ENCODE assay signal across 10 mouse cellular contexts in the genomic region with DNA sequence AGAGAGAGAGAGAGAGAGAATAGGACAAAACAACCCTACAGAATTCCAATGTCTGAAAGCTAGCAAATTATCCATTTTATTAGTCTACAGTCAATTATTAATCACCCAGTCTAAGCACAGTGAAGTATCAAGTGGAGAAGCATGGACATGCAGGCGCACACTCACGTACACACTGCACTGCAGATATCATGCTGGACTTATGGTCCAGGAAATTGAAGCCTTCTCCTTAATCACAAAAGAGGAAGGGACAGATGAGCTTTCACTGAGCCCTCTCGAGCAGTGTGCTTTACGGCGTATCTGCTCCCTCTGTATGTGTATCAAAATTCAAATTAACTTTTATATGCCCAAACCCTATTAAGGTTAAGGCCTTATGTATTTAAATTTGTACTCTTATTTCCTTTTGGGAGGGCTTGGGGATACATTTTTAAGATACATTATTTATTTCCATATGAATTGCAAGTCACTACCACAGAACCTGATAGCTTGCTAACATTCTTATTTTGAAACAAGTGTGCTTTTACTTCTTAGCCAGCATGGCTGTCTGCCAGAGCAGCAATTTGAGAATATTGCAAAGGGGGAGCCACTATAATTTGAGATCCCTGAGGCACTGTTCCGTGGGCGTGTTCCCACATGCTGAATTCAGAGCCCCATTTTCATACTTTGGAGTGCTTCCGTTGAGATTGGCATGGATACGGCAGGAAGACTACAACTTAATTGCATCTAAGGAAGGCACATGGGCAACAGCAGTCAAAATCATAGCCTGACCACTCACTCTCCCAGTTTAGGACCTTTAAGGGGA.
DNase-seq lines count a peak whose midpoint lies in the region; ATAC-seq and TF ChIP-seq lines count a peak whose summit lies in the region.
"Had no signal": no experiment of that assay in that cellular context is flagged by ENCODE, and none has a peak within 500 bp of the region (broad histone marks: within the 10 kb centered on the region; RNA-seq: fewer than 3 reads in every experiment).

No protein-coding gene starts in this region.

- H3K9me3 ChIP-seq in embryonic facial prominence, embryonic 11.5 days (replicated peaks; ENCODE audit: control insufficient read depth, low read length), result no peaks in the 10 kb centered on the region
- H3K9me3 ChIP-seq in embryonic facial prominence, embryonic 10.5 days, result no peaks in the 10 kb centered on the region
- no peaks in the 10 kb centered on the region for H3K9me3 ChIP-seq in hindbrain, postnatal 0 days (ENCODE audit: low read length)
- no peaks in the 10 kb centered on the region for H3K9me3 ChIP-seq in midbrain, embryonic 11.5 days (ENCODE audit: control insufficient read depth, low read length)
- H3K9me3 ChIP-seq in hindbrain, embryonic 16.5 days (ENCODE audit: control insufficient read depth, low read length), result no peaks in the 10 kb centered on the region

- peak; percentile 45 for DNase-seq in embryonic facial prominence, embryonic 11.5 days (ENCODE audit: low spot score)
- DNase-seq in embryonic facial prominence, embryonic 10.5 days (ENCODE audit: low spot score), result no peak
- DNase-seq in kidney, postnatal 4 days, result peak; percentile 17 to 22
- peak; percentile 7 for DNase-seq in neural tube, embryonic 10.5 days (ENCODE audit: extremely low spot score, low spot score)
- no peak for DNase-seq in hindbrain, postnatal 0 days (ENCODE audit: low spot score)
- no peak for DNase-seq in midbrain, embryonic 11.5 days (ENCODE audit: low spot score, missing footprints)
- DNase-seq: lung, postnatal 36 days had no signal

- WGBS in embryonic facial prominence, embryonic 11.5 days, result 63% methylated on average over 9 of the region's 9 CpGs
- 80% methylated on average over 9 of the region's 9 CpGs for WGBS in embryonic facial prominence, embryonic 10.5 days
- 69% methylated on average over 9 of the region's 9 CpGs for WGBS in hindbrain, postnatal 0 days
- WGBS in midbrain, embryonic 11.5 days, result 93% methylated on average over 9 of the region's 9 CpGs
- WGBS in hindbrain, embryonic 16.5 days, result 62% methylated on average over 9 of the region's 9 CpGs

- no peak overlapping the region for H3K9ac ChIP-seq in embryonic facial prominence, embryonic 11.5 days (replicated peaks; ENCODE audit: low read length)
- no peak overlapping the region for H3K9ac ChIP-seq in hindbrain, postnatal 0 days (replicated peaks; ENCODE audit: low read length)
- no peak overlapping the region for H3K9ac ChIP-seq in midbrain, embryonic 11.5 days (ENCODE audit: low read length)
- no peak overlapping the region for H3K9ac ChIP-seq in hindbrain, embryonic 16.5 days (ENCODE audit: low read depth, low read length)

- ATAC-seq in embryonic facial prominence, embryonic 11.5 days (replicated peaks; ENCODE audit: insufficient number of reproducible peaks, low FRiP score, low TSS enrichment, low read depth), result no peak
- ATAC-seq in frontal cortex, adult (ENCODE audit: low TSS enrichment), result peak; percentile 93
- no peak for ATAC-seq in hindbrain, postnatal 0 days
- no peak for ATAC-seq in midbrain, embryonic 11.5 days (ENCODE audit: low FRiP score)
- no peak; the same call in 1 of the 2 replicates for ATAC-seq in hindbrain, embryonic 16.5 days

- no peak overlapping the region for H3K27ac ChIP-seq in embryonic facial prominence, embryonic 11.5 days (replicated peaks; ENCODE audit: low read depth, low read length)
- H3K27ac ChIP-seq in embryonic facial prominence, embryonic 10.5 days (replicated peaks), result no peak overlapping the region
- no peak overlapping the region for H3K27ac ChIP-seq in hindbrain, postnatal 0 days
- no peak overlapping the region for H3K27ac ChIP-seq in midbrain, embryonic 11.5 days (ENCODE audit: low read depth, low read length)
- no peak overlapping the region for H3K27ac ChIP-seq in hindbrain, embryonic 16.5 days (ENCODE audit: low read depth, low read length)

- H3K4me3 ChIP-seq in embryonic facial prominence, embryonic 11.5 days (ENCODE audit: low read depth, low read length), result no peak overlapping the region
- no peak overlapping the region for H3K4me3 ChIP-seq in embryonic facial prominence, embryonic 10.5 days
- no peak overlapping the region for H3K4me3 ChIP-seq in hindbrain, postnatal 0 days (ENCODE audit: low read length)
- no peak overlapping the region for H3K4me3 ChIP-seq in midbrain, embryonic 11.5 days (ENCODE audit: low read depth, low read length)
- H3K4me3 ChIP-seq in hindbrain, embryonic 16.5 days (ENCODE audit: low read length), result no peak overlapping the region
- H3K4me3 ChIP-seq: erythroblast, embryonic 14.5 days had no signal

- no peaks in the 10 kb centered on the region for H3K27me3 ChIP-seq in embryonic facial prominence, embryonic 11.5 days (ENCODE audit: control insufficient read depth, insufficient read depth, low read length)
- no peaks in the 10 kb centered on the region for H3K27me3 ChIP-seq in embryonic facial prominence, embryonic 10.5 days (replicated peaks; ENCODE audit: low read depth, poor library complexity, severe bottlenecking)
- H3K27me3 ChIP-seq in hindbrain, postnatal 0 days (ENCODE audit: insufficient read depth, low read length), result no peaks in the 10 kb centered on the region
- H3K27me3 ChIP-seq in midbrain, embryonic 11.5 days (ENCODE audit: control insufficient read depth, insufficient read depth, low read length), result no peaks in the 10 kb centered on the region
- no peaks in the 10 kb centered on the region for H3K27me3 ChIP-seq in hindbrain, embryonic 16.5 days (replicated peaks; ENCODE audit: control insufficient read depth, insufficient read depth, low read length)

- TF ChIP-seq CTCF in hindbrain, postnatal 0 days (IDR thresholded peaks at IDR 0.05; ENCODE audit: low read depth), result no peak

- H3K4me1 ChIP-seq in embryonic facial prominence, embryonic 11.5 days (ENCODE audit: control insufficient read depth, insufficient read depth, low read length), result no peaks in the 10 kb centered on the region
- peaks cover 6% of the 10 kb centered on the region for H3K4me1 ChIP-seq in embryonic facial prominence, embryonic 10.5 days
- H3K4me1 ChIP-seq in hindbrain, postnatal 0 days (ENCODE audit: insufficient read depth, low read length), result no peaks in the 10 kb centered on the region
- no peaks in the 10 kb centered on the region for H3K4me1 ChIP-seq in midbrain, embryonic 11.5 days (ENCODE audit: control insufficient read depth, insufficient read depth, low read length)
- H3K4me1 ChIP-seq in hindbrain, embryonic 16.5 days (ENCODE audit: control insufficient read depth, insufficient read depth, low read depth, low read length), result no peaks in the 10 kb centered on the region

- no peaks in the 10 kb centered on the region for H3K36me3 ChIP-seq in embryonic facial prominence, embryonic 11.5 days (replicated peaks; ENCODE audit: control insufficient read depth, insufficient read depth, low read depth, low read length)
- H3K36me3 ChIP-seq in embryonic facial prominence, embryonic 10.5 days (replicated peaks), result no peaks in the 10 kb centered on the region
- H3K36me3 ChIP-seq in hindbrain, postnatal 0 days (ENCODE audit: insufficient read depth, low read length), result no peaks in the 10 kb centered on the region
- no peaks in the 10 kb centered on the region for H3K36me3 ChIP-seq in midbrain, embryonic 11.5 days (ENCODE audit: control insufficient read depth, insufficient read depth, low read length)
- no peaks in the 10 kb centered on the region for H3K36me3 ChIP-seq in hindbrain, embryonic 16.5 days (ENCODE audit: control insufficient read depth, insufficient read depth, low read length)

- no peak overlapping the region for H3K4me2 ChIP-seq in embryonic facial prominence, embryonic 11.5 days (ENCODE audit: low read depth, low read length)
- H3K4me2 ChIP-seq in hindbrain, postnatal 0 days (ENCODE audit: low read depth, low read length), result no peak overlapping the region
- no peak overlapping the region for H3K4me2 ChIP-seq in midbrain, embryonic 11.5 days
- no peak overlapping the region for H3K4me2 ChIP-seq in hindbrain, embryonic 16.5 days (ENCODE audit: low read length)

Comparison
In these comparisons a context has a peak if more than half of its experiments do, and no peak if none do; other contexts are left out.
1. DNase-seq: peak in embryonic facial prominence, embryonic 11.5 days (single experiment), kidney, postnatal 4 days (2 of 2) and neural tube, embryonic 10.5 days (single experiment); none in embryonic facial prominence, embryonic 10.5 days (single experiment), hindbrain, postnatal 0 days (single experiment) and midbrain, embryonic 11.5 days (single experiment).